Mouse (Mus musculus): Measurements from ENCODE around the gene Bag5. TPM values are rescaled to one million over a fixed set of nuclear protein-coding genes. Genes with fewer than 3 reads are reported as not detected.
"Not testable (repeated sequence)": the region's sequence is repeated elsewhere in the genome, so short reads cannot be mapped to it uniquely, and the experiment has no call there.

The Bag5 gene
- polyA plus RNA-seq, 1 experiment from 2014 or later, result 73.1 TPM

GRCm38 (mm10) chr12:111731822-111732807 lies 19.1 kb upstream of the Bag5 start:
- H3K4me1 ChIP-seq, result peaks cover 9% of the 10 kb centered on the region
- peak overlapping the region; percentile 6; the same call in 1 of the 2 replicates for H3K9ac ChIP-seq
- peak; percentile 95 for ATAC-seq (replicated peaks)
- H3K9me3 ChIP-seq, result no peaks in the 10 kb centered on the region
- no peaks in the 10 kb centered on the region for H3K27me3 ChIP-seq (replicated peaks)
- no peaks in the 10 kb centered on the region for H3K36me3 ChIP-seq (replicated peaks)
- 33% methylated on average over 30 of the region's 30 CpGs for whole genome bisulfite sequencing
- H3K4me2 ChIP-seq, result peak overlapping the region; percentile 36
- peak overlapping the region; percentile 61 for H3K27ac ChIP-seq
- peak overlapping the region; percentile 8 for H3K4me3 ChIP-seq

GRCm38 (mm10) chr12:111727956-111728355 lies 14.9 kb upstream of the Bag5 start:
- no peak overlapping the region for H3K9ac ChIP-seq
- H3K4me2 ChIP-seq, result no peak overlapping the region
- H3K27me3 ChIP-seq (replicated peaks), result no peaks in the 10 kb centered on the region
- ATAC-seq (replicated peaks), result no peak
- WGBS, result 93% methylated on average over 1 of the region's 1 CpGs
- H3K9me3 ChIP-seq, result no peaks in the 10 kb centered on the region
- H3K36me3 ChIP-seq (replicated peaks), result peaks cover 3% of the 10 kb centered on the region; the same call in 1 of the 2 replicates
- H3K27ac ChIP-seq, result no peak overlapping the region
- H3K4me1 ChIP-seq, result peaks cover 9% of the 10 kb centered on the region
- H3K4me3 ChIP-seq, result no peak overlapping the region

- ATAC-seq (replicated peaks), result no peak
- Histone ChIP-seq H3K27ac (0 out of 2 replicates have a peak overlapping the region, but pooled peaks have one; percentile 25), H3K9ac (no peak overlapping the region), H3K4me1 (no peaks in the 10 kb centered on the region), H3K4me3 (no peak overlapping the region), H3K4me2 (no peak overlapping the region), H3K9me3 (no peaks in the 10 kb centered on the region), H3K36me3 (replicated peaks) (peaks cover 3% of the 10 kb centered on the region; the same call in 1 of the 2 replicates), H3K27me3 (replicated peaks) (no peaks in the 10 kb centered on the region)
- WGBS, result 70% methylated on average over 4 of the region's 4 CpGs
Observed at GRCm38 (mm10) chr12:111726122-111726463, 13.0 kb upstream of the Bag5 start.

GRCm38 (mm10) chr12:111725338-111726121 lies 12.5 kb upstream of the Bag5 start:
- H3K36me3 ChIP-seq (replicated peaks), result peaks cover 3% of the 10 kb centered on the region; the same call in 1 of the 2 replicates

GRCm38 (mm10) chr12:111724638-111725337 lies 11.7 kb upstream of the Bag5 start:
- Histone ChIP-seq H3K4me3 (no peak overlapping the region), H3K36me3 (replicated peaks) (peaks cover 3% of the 10 kb centered on the region; the same call in 1 of the 2 replicates), H3K27ac (peak overlapping the region; percentile 53), H3K9me3 (no peaks in the 10 kb centered on the region), H3K4me2 (no peak overlapping the region), H3K4me1 (no peaks in the 10 kb centered on the region), H3K9ac (no peak overlapping the region), H3K27me3 (replicated peaks) (no peaks in the 10 kb centered on the region)
- 31% methylated on average over 6 of the region's 6 CpGs for WGBS
- ATAC-seq (replicated peaks), result peak; percentile 60; the same call in 1 of the 2 replicates

More at GRCm38 (mm10) chr12:111725338-111726121, 12.5 kb upstream of the Bag5 start:
- peak overlapping the region; percentile 39; the same call in 1 of the 2 replicates for H3K27ac ChIP-seq
- no peaks in the 10 kb centered on the region for H3K27me3 ChIP-seq (replicated peaks)
- no peaks in the 10 kb centered on the region for H3K9me3 ChIP-seq
- no peaks in the 10 kb centered on the region for H3K4me1 ChIP-seq
- ATAC-seq (replicated peaks), result no peak
- no peak overlapping the region for H3K4me3 ChIP-seq
- 62% methylated on average over 12 of the region's 12 CpGs for WGBS
- H3K9ac ChIP-seq, result no peak overlapping the region
- H3K4me2 ChIP-seq, result no peak overlapping the region

GRCm38 (mm10) chr12:111722654-111723053 lies 9.6 kb upstream of the Bag5 start:
- no peaks in the 10 kb centered on the region for H3K27me3 ChIP-seq (replicated peaks)
- WGBS, result 67% methylated on average over 9 of the region's 9 CpGs
- peaks cover 3% of the 10 kb centered on the region; the same call in 1 of the 2 replicates for H3K36me3 ChIP-seq (replicated peaks)
- no peak overlapping the region for H3K4me2 ChIP-seq
- no peak overlapping the region for H3K9ac ChIP-seq
- no peak for ATAC-seq (replicated peaks)
- H3K4me3 ChIP-seq, result no peak overlapping the region
- H3K4me1 ChIP-seq, result peaks cover 7% of the 10 kb centered on the region
- H3K27ac ChIP-seq, result no peak overlapping the region
- no peaks in the 10 kb centered on the region for H3K9me3 ChIP-seq

GRCm38 (mm10) chr12:111720222-111720621 lies 7.2 kb upstream of the Bag5 start:
- H3K27me3 ChIP-seq (replicated peaks), result no peaks in the 10 kb centered on the region
- H3K4me2 ChIP-seq, result no peak overlapping the region
- no peaks in the 10 kb centered on the region for H3K9me3 ChIP-seq
- H3K4me1 ChIP-seq, result peaks cover 7% of the 10 kb centered on the region
- 84% methylated on average over 4 of the region's 4 CpGs for WGBS
- H3K27ac ChIP-seq, result no peak overlapping the region
- no peak overlapping the region for H3K9ac ChIP-seq
- peaks cover 3% of the 10 kb centered on the region; the same call in 1 of the 2 replicates for H3K36me3 ChIP-seq (replicated peaks)
- H3K4me3 ChIP-seq, result no peak overlapping the region
- no peak for ATAC-seq (replicated peaks)

- WGBS, result 38% methylated on average over 8 of the region's 8 CpGs
- no peaks in the 10 kb centered on the region for H3K9me3 ChIP-seq
- H3K27ac ChIP-seq, result peak overlapping the region; percentile 36
- no peak overlapping the region for H3K4me3 ChIP-seq
- no peak overlapping the region for H3K9ac ChIP-seq
- ATAC-seq (replicated peaks), result no peak
- no peaks in the 10 kb centered on the region for H3K27me3 ChIP-seq (replicated peaks)
- no peak overlapping the region for H3K4me2 ChIP-seq
- H3K4me1 ChIP-seq, result peaks cover 21% of the 10 kb centered on the region
- peaks cover 2% of the 10 kb centered on the region; the same call in 1 of the 2 replicates for H3K36me3 ChIP-seq (replicated peaks)
Observed at GRCm38 (mm10) chr12:111718656-111719055, 5.6 kb upstream of the Bag5 start.

- no peak overlapping the region for H3K27ac ChIP-seq
- H3K4me1 ChIP-seq, result peaks cover 29% of the 10 kb centered on the region
- no peaks in the 10 kb centered on the region for H3K9me3 ChIP-seq
- H3K4me2 ChIP-seq, result no peak overlapping the region
- no peak for ATAC-seq (replicated peaks)
- H3K27me3 ChIP-seq (replicated peaks), result no peaks in the 10 kb centered on the region
- no peak overlapping the region for H3K4me3 ChIP-seq
- no peaks in the 10 kb centered on the region for H3K36me3 ChIP-seq (replicated peaks)
- no peak overlapping the region for H3K9ac ChIP-seq
- WGBS, result 96% methylated on average over 7 of the region's 7 CpGs
Observed at GRCm38 (mm10) chr12:111716505-111716904, 3.4 kb upstream of the Bag5 start.

GRCm38 (mm10) chr12:111713880-111714279 lies 823 bp upstream of the Bag5 start:
- Histone ChIP-seq H3K36me3 (replicated peaks) (peaks cover 19% of the 10 kb centered on the region), H3K4me3 (peak overlapping the region; percentile 83), H3K9ac (peak overlapping the region; percentile 85; the same call in 1 of the 2 replicates), H3K4me1 (peaks cover 32% of the 10 kb centered on the region), H3K4me2 (peak overlapping the region; percentile 71)
- H3K27me3 ChIP-seq (replicated peaks); H3K9me3 ChIP-seq; H3K27ac ChIP-seq; ATAC-seq (replicated peaks): not testable (repeated sequence)
- 74% methylated on average over 6 of the region's 6 CpGs for WGBS

- WGBS, result under 1% methylated on average over 32 of the region's 33 CpGs
Observed at GRCm38 (mm10) chr12:111712476-111712875, 581 bp downstream of the Bag5 start.

More at GRCm38 (mm10) chr12:111712476-111712875, 581 bp downstream of the Bag5 start:
- peaks cover 23% of the 10 kb centered on the region for H3K36me3 ChIP-seq (replicated peaks)
- peak overlapping the region; percentile 83 for H3K4me3 ChIP-seq
- H3K27me3 ChIP-seq (replicated peaks), result no peaks in the 10 kb centered on the region
- H3K4me1 ChIP-seq, result peaks cover 25% of the 10 kb centered on the region
- peak overlapping the region; percentile 85 for H3K9ac ChIP-seq
- H3K9me3 ChIP-seq, result no peaks in the 10 kb centered on the region
- H3K27ac ChIP-seq, result peak overlapping the region; percentile 86
- peak overlapping the region; percentile 71 for H3K4me2 ChIP-seq
- ATAC-seq (replicated peaks), result peak; percentile 22; the same call in 1 of the 2 replicates

All from midbrain, embryonic 15.5 days (tissue).